Mouse (Mus musculus) gastrocnemius, postnatal 14 days (tissue): ENCODE data around the gene Cx3cr1. TPM values are rescaled to one million over a fixed set of nuclear protein-coding genes. Genes with fewer than 3 reads are reported as not detected.
A peak's percentile ranks its signal among the peaks of the same experiment; 100 is the strongest.
"Not testable (repeated sequence)": the region's sequence is repeated elsewhere in the genome, so short reads cannot be mapped to it uniquely, and the experiment has no call there.

Source experiments
- DNase-seq: peaks from one replicate; pipeline ENCODE4 v3.0.0; 2021; ENCODE audit warnings: mixed read lengths
- intact Hi-C: fragments of 180-260 bp; cut with DNase I; formaldehyde crosslinking; loops from one replicate; pipeline ENCODE4 v1.15.1; 2025; ENCODE audit warnings: low total_unique reads
- long read RNA-seq, 2 experiments: library from polyadenylated mRNA; stranded (forward); transcript quantifications; one replicate each; pipeline ENCODE4 v2.0.0; 2021
- total RNA-seq, 2 experiments: library from RNA; stranded (reverse); gene quantifications; 2 replicates each; pipeline ENCODE4 v1.2.3; 2021

The Cx3cr1 gene
- 1 to 10 TPM in 1 of 2 experiments, under 1 TPM in 1; 0.91 to 1.9 TPM for total RNA-seq
- long read RNA-seq, experiment 1, result 0 reads
- long read RNA-seq, experiment 2, partial matches to known transcripts, result 0 of 2 reads
- long read RNA-seq, experiment 2, other reads (novel, unspliced or antisense), result 2 of 2 reads

- no peak for DNase-seq
- intact Hi-C loops, result loop anchor here (5.0 kb wide), 1 partner anchor 42 kb away; no protein-coding TSS in a partner anchor
Measured at GRCm38 (mm10) chr9:120069779-120070178, at the start of gene Cx3cr1. Gene Cx3cr1 (minus strand): TSS chr9:120069879.

GRCm38 (mm10) chr9:120118212-120118611 is 48.5 kb upstream of the Cx3cr1 start:
- intact Hi-C loops, result no loop called here
- DNase-seq, result no peak

GRCm38 (mm10) chr9:120116184-120116624 is 46.5 kb upstream of the Cx3cr1 start:
- intact Hi-C loops, result no loop called here
- DNase-seq, result no peak

GRCm38 (mm10) chr9:120115580-120115979 is 45.9 kb upstream of the Cx3cr1 start:
- intact Hi-C loops, result no loop called here
- DNase-seq, result no peak

GRCm38 (mm10) chr9:120114789-120115151 is 45.1 kb upstream of the Cx3cr1 start:
- no peak for DNase-seq
- intact Hi-C loops, result no loop called here

- DNase-seq, result no peak
- intact Hi-C loops, result no loop called here
Measured at GRCm38 (mm10) chr9:120114051-120114788, 44.5 kb upstream of the Cx3cr1 start.

GRCm38 (mm10) chr9:120113456-120113855 is 43.8 kb upstream of the Cx3cr1 start:
- intact Hi-C loops, result no loop called here
- no peak for DNase-seq

- no peak for DNase-seq
- intact Hi-C loops, result no loop called here
Measured at GRCm38 (mm10) chr9:120112472-120112871, 42.8 kb upstream of the Cx3cr1 start.

- intact Hi-C loops, result no loop called here
- DNase-seq, result no peak
Measured at GRCm38 (mm10) chr9:120111156-120111945, 41.7 kb upstream of the Cx3cr1 start.

- intact Hi-C loops, result no loop called here
- DNase-seq, result peak; percentile 96
Measured at GRCm38 (mm10) chr9:120110211-120111018, 40.7 kb upstream of the Cx3cr1 start, which contains the start of gene Slc25a38. Gene Slc25a38 (plus strand): TSS chr9:120110374.

- DNase-seq, intact Hi-C loops: not testable (repeated sequence)
Measured at GRCm38 (mm10) chr9:120108953-120109352, 39.3 kb upstream of the Cx3cr1 start.

GRCm38 (mm10) chr9:120101165-120101564 is 31.5 kb upstream of the Cx3cr1 start:
- intact Hi-C loops, result no loop called here
- DNase-seq, result no peak

GRCm38 (mm10) chr9:120099304-120099703 is 29.6 kb upstream of the Cx3cr1 start:
- no peak for DNase-seq

GRCm38 (mm10) chr9:120098682-120099081 is 29.0 kb upstream of the Cx3cr1 start:
- DNase-seq, result peak; percentile 49
- intact Hi-C loops, result loop anchor here (5.0 kb wide), 1 partner anchor 71 kb away; no protein-coding TSS in a partner anchor

More at GRCm38 (mm10) chr9:120099304-120099703, 29.6 kb upstream of the Cx3cr1 start:
- intact Hi-C loops, result loop anchor here (5.0 kb wide), 1 partner anchor 72 kb away; no protein-coding TSS in a partner anchor

- intact Hi-C loops, result loop anchor here (5.0 kb wide), 1 partner anchor 69 kb away; no protein-coding TSS in a partner anchor
- DNase-seq, result no peak
Measured at GRCm38 (mm10) chr9:120095886-120096285, 26.2 kb upstream of the Cx3cr1 start.

- DNase-seq, result no peak
- intact Hi-C loops, result no loop called here
Measured at GRCm38 (mm10) chr9:120093701-120094100, 24.0 kb upstream of the Cx3cr1 start.

- DNase-seq, result no peak
- intact Hi-C loops, result no loop called here
Measured at GRCm38 (mm10) chr9:120091696-120092238, 22.1 kb upstream of the Cx3cr1 start, which contains the start of gene Ccr8. Gene Ccr8 (plus strand): TSS chr9:120092114.

- intact Hi-C loops, result no loop called here
- DNase-seq, result no peak
Measured at GRCm38 (mm10) chr9:120091086-120091485, 21.4 kb upstream of the Cx3cr1 start.

GRCm38 (mm10) chr9:120089125-120089524 is 19.4 kb upstream of the Cx3cr1 start:
- DNase-seq, result no peak
- intact Hi-C loops, result no loop called here
